Mouse (Mus musculus) adrenal gland, postnatal 14 days (tissue): ENCODE measurements at regions not wholly inside any gene's neighbourhood (a gene's known extent, or its start where the extent isn't known, plus 50 kb on each side); places are given as distances from the start of the nearest gene placed in this dataset.
"Not testable (repeated sequence)": the region's sequence is repeated elsewhere in the genome, so short reads cannot be mapped to it uniquely, and the experiment has no call there.

Experiments used
- DNase-seq: peaks from one replicate; pipeline ENCODE4 v3.0.0; 2021; ENCODE audit warnings: mixed read lengths

DNA sequence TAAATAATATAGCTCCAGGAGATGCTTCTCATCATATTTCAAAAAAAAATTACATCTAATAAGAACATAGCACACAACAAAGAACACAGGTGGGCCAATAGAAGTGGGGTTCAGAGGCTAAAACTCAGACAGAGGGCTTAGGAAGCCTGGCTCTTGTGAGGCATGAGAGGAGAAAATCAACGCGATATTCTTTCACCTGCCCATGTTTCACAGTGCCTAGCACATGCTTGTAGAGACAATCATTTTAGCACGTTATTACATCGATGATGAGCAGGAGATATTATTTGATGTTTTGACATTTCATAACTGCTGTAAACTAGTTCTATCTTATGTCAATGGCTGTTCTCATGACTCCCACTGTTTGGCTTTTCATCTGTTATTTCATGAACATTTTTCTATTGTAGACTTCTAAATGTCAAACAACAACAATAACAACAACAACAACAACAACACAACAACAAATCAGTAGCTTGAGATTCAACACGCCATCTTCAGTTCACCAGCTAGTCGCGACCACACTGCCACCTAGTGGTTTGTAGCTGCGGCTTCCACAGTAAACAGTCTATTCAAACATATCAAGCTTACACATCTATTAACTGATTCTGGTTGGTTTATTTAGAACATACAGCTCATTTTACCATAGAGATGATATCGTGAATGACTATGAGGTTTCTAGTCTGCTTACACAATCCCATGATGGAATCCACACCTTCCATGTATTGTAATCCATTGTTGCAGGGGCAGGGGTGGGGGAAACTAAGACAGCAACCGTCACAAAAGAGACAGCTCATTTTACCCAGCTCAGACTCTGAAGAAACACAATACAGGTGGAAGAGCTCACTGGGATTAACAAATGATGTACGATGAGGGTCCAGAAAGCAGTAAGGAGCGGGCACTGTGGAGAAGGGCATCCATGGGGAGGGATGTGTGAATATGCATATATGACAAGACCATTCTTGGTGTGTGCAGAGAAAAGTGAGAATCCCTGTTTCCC lies 60.5 kb upstream of the Tmem200a start:
- peak; percentile 52 for DNase-seq

DNA sequence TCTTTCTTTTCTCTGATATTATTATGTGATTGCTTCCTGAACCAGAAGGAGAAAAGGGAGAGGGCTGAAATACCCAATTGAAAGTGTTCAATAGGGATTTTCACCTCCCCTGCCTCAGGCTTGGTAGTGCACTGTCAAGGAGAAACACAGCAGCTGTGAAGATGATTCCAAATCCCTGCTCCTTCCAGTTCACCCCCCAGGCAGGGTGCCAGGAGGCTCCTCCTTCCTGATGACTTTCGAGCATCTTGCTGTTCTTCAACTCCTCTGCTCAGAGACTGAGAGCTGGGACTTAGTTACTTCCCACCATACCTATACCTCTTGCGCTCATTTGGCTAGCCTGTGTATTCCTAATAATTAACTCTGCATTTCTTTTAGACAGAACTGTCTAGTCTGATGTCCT lies 73.7 kb upstream of the Tmem200a start:
- DNase-seq: no peak

DNA sequence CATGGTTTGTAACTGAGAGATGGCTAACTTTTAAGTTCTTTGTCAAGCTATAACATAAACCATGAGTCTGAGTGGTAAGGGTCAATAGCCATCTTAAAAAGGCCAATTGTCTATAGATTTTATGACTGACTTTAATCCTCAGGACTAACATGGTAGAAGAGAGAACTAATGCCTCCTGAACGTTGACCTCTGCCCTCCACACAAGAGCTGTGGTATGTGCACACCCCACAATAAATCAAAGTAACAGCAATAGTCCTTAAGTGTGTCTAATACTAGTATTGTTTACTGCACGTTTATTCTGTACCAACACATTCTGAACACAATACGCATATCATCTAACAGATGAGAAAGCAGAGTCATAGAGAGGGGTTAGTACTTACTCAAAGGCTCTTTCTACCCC lies 70.7 kb upstream of the Samd3 start:
- no peak for DNase-seq

DNA sequence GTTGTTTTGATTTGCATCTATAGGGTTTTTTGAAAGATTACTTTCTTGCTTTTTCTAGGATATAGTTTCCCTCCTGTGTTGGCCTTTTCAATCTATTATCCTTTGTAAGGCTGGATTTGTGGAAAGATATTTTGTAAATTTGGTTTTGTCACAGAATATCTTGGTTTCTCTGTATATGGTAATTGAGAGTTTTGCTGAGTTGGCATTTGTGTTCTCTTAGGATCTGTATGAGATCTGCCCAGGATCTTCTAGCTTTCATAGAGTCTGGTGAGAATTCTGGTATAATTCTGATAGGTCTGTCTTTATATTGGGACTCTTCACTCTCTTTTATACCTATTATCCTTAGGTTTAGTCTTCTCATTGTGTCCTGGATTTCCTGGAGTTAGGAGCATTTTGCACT lies 68.4 kb upstream of the Samd3 start:
- not testable (repeated sequence) for DNase-seq

DNA sequence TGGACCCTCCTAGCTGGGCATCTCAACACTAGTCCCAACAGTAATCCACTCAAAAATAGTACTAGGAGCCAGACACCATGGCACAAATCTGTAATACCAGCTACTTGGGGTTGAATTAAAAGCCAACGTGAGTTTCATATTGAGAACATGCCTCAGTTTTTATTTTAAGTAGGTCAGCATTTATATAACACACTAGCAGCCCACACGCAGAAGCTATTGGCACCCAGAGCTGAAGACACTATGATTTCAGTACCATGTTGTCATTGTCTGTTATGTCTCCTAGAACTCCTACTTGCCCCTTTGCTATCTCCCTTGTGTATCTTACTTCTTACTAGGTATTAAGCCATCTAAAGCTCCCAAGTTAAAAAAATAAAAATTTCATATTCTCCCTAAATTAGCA lies 65.0 kb upstream of the Samd3 start:
- DNase-seq: no peak

DNA sequence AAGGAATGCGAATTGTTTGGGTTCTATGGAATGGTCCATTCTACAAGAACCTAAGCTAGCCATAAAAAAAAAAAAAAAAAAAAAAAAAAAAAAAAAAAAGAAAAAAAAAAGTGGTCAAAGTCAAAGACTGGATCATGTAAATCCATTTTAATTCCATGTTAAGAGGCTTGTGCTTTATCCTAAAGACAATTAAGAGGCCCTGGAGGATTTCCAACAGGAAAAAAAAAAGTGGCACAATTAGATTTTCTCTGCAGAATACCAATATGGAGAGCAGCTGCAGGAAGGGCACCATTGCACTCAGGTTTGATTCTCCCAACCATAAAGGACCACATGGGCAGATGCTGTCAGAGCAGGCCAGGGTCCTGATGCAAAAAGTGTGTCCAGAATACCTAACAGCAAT lies 51.9 kb upstream of the Samd3 start:
- no peak for DNase-seq

DNA sequence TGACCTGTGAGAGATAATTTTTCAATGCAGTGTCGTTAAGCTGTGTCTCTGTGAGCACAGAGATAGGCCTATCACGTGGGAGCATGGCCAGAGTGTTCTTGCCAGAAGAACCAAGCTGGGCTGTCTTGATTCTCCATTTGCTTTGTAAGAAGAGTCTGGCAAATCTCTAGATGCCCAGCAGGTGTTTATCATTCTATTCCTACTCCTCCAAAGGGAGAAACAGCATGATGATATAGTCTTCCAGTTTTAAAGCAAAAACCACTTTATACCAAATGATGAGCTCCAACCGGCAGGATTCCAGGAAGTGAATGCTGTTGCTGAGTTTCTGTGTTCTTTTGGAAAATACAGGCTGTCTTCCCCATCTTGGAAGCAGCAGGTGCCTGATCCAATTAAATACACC lies 51.2 kb upstream of the Samd3 start:
- DNase-seq: no peak
